Mouse (Mus musculus): Measurements from ENCODE around the gene Fbxo36.

DNA sequence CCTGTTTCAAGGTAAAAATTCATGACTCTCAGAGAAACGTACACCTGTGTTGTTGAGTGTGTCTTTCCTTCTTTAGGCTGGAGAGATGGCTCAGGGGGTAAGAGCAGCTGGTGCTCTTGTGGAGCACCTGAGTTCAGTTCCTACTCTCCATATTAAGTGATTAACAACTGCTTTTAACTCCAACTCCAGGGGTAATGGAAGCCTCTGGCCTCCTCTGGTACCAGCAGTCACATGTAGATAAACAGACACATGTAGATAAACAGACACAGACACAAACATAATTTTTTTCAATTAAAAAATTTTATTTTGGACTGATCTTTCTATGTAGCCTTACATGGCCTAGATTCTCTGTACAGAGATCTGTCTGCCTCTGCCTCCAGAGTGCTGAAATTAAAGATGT is 14.1 kb downstream of the Fbxo36 start:
- TF ChIP-seq POLR2A (IDR thresholded peaks at IDR 0.05; ENCODE audit: control insufficient read depth, low read depth, low read length) (no peak), CTCF (IDR thresholded peaks at IDR 0.05; ENCODE audit: control insufficient read depth, insufficient read depth, insufficient replicate concordance, low read depth, low read length) (no peak)
